Mouse (Mus musculus) CD4-positive, CD25-positive, alpha-beta regulatory T cell, adult 2 months (primary cell): ENCODE results near the gene Ddx60.
"Not testable (repeated sequence)": the region's sequence is repeated elsewhere in the genome, so short reads cannot be mapped to it uniquely, and the experiment has no call there.

Experiments
- DNase-seq: peaks from one replicate; pipeline ENCODE4 v3.0.0-alpha.2; 2012; ENCODE audit warnings: low read depth, low spot score

Gene Ddx60

GRCm38 (mm10) chr8:61927777-61928494, at the start of gene Ddx60:
Gene Ddx60, plus strand, starts transcription at chr8:61928087.
- DNase-seq = peak; percentile 81

GRCm38 (mm10) chr8:61894062-61894461, 33.8 kb upstream of the Ddx60 start:
- peak; percentile 19 for DNase-seq

GRCm38 (mm10) chr8:61896742-61897141, 31.1 kb upstream of the Ddx60 start:
- no peak for DNase-seq

- no peak for DNase-seq
Observed at GRCm38 (mm10) chr8:61897402-61897801, 30.5 kb upstream of the Ddx60 start.

GRCm38 (mm10) chr8:61901028-61901717, 26.7 kb upstream of the Ddx60 start:
- DNase-seq = no peak

GRCm38 (mm10) chr8:61902521-61902920, 25.4 kb upstream of the Ddx60 start, which contains the start of gene Palld:
Gene Palld, minus strand, starts transcription at chr8:61902690.
- no peak for DNase-seq

GRCm38 (mm10) chr8:61908303-61909215, 19.3 kb upstream of the Ddx60 start:
- no peak for DNase-seq

GRCm38 (mm10) chr8:61909313-61909712, 18.6 kb upstream of the Ddx60 start:
- no peak for DNase-seq

- no peak for DNase-seq
Observed at GRCm38 (mm10) chr8:61912817-61913216, 15.1 kb upstream of the Ddx60 start.

GRCm38 (mm10) chr8:61913957-61914356, 13.9 kb upstream of the Ddx60 start:
- DNase-seq = no peak

- DNase-seq = no peak
Observed at GRCm38 (mm10) chr8:61917287-61917686, 10.6 kb upstream of the Ddx60 start.

- no peak for DNase-seq
Observed at GRCm38 (mm10) chr8:61919145-61919788, 8.6 kb upstream of the Ddx60 start.

GRCm38 (mm10) chr8:61920389-61920788, 7.5 kb upstream of the Ddx60 start:
- no peak for DNase-seq

GRCm38 (mm10) chr8:61921454-61922054, 6.3 kb upstream of the Ddx60 start:
- DNase-seq = no peak

- no peak for DNase-seq
Observed at GRCm38 (mm10) chr8:61924518-61924917, 3.4 kb upstream of the Ddx60 start.

- DNase-seq = no peak
Observed at GRCm38 (mm10) chr8:61933243-61933642, 5.4 kb downstream of the Ddx60 start.

GRCm38 (mm10) chr8:61937576-61937975, 9.7 kb downstream of the Ddx60 start:
- DNase-seq = no peak

- DNase-seq = not testable (repeated sequence)
Observed at GRCm38 (mm10) chr8:61964591-61965375, 36.9 kb downstream of the Ddx60 start.

GRCm38 (mm10) chr8:61969581-61969980, 41.7 kb downstream of the Ddx60 start:
- no peak for DNase-seq

- DNase-seq = no peak
Observed at GRCm38 (mm10) chr8:61984941-61985340, 57.1 kb downstream of the Ddx60 start.
